Mouse (Mus musculus) thymus, postnatal 0 days (tissue): ENCODE results near the gene Sfrp2. TPM values are rescaled to one million over a fixed set of nuclear protein-coding genes. Genes with fewer than 3 reads are reported as not detected.

Source experiments
- polyA plus RNA-seq: library from polyadenylated mRNA; unstranded; fragments of >200 nt; fragmentation: Nextera tagmentation; extraction: Ambion mirVana; gene quantifications from 2 replicates; pipeline ENCODE4 v1.2.1, GENCODE M21; 2015

Gene Sfrp2
- polyA plus RNA-seq, 1 experiment from 2014 or later: 3.6 TPM

Other genes starting within 250 kb of the Sfrp2 start
- 3.6 and 4.9 TPM in 2 replicates for gene Tlr2, start 75.4 kb downstream of the Sfrp2 start, polyA plus RNA-seq